Mouse (Mus musculus) midbrain, embryonic 11.5 days (tissue): ENCODE results near the gene Trp53tg5. TPM values are rescaled to one million over a fixed set of nuclear protein-coding genes. Genes with fewer than 3 reads are reported as not detected.
A peak's percentile ranks its signal among the peaks of the same experiment; 100 is the strongest.

Experiments used
- ATAC-seq: fragments of 200-750 bp; cut with Nextera tagmentation; 2 replicates; pipeline ENCODE4 v1.8.0; 2017; ENCODE audit warnings: moderate TSS enrichment, moderate library complexity; ENCODE audit not compliant: low FRiP score
- DNase-seq: peaks from one replicate; pipeline ENCODE4 v3.0.0; 2015; ENCODE audit warnings: low spot score; ENCODE audit errors: missing footprints
- H3K27ac ChIP-seq: fragments of 300-500 bp; sonication (generic); 2 replicates; pipeline ENCODE4 v1.5.1; 2014; ENCODE audit warnings: low read depth, low read length
- H3K27me3 ChIP-seq: fragments of 300-500 bp; sonication (generic); 2 replicates; pipeline ENCODE4 v1.6.1; 2014; ENCODE audit warnings: mild to moderate bottlenecking, low read length, moderate library complexity, mixed read lengths; ENCODE audit not compliant: control insufficient read depth, insufficient read depth
- H3K36me3 ChIP-seq: fragments of 300-500 bp; sonication (generic); 2 replicates; pipeline ENCODE4 v1.6.1; 2014; ENCODE audit warnings: mild to moderate bottlenecking, low read length, moderate library complexity, mixed read lengths; ENCODE audit not compliant: control insufficient read depth, insufficient read depth
- H3K4me1 ChIP-seq: fragments of 300-500 bp; sonication (generic); 2 replicates; pipeline ENCODE4 v1.6.1; 2014; ENCODE audit warnings: low read length; ENCODE audit not compliant: control insufficient read depth, insufficient read depth
- H3K4me2 ChIP-seq: fragments of 300-500 bp; sonication (generic); 2 replicates; pipeline ENCODE4 v1.6.1; 2014; ENCODE audit warnings: mild to moderate bottlenecking, moderate library complexity
- H3K4me3 ChIP-seq: fragments of 300-500 bp; sonication (generic); 2 replicates; pipeline ENCODE4 v1.5.1; 2014; ENCODE audit warnings: low read depth, low read length
- H3K9ac ChIP-seq: fragments of 300-500 bp; sonication (generic); 2 replicates; pipeline ENCODE4 v1.6.1; 2014; ENCODE audit warnings: low read length
- H3K9me3 ChIP-seq: fragments of 300-500 bp; sonication (generic); 2 replicates; pipeline ENCODE4 v1.6.1; 2016; ENCODE audit warnings: low read length; ENCODE audit not compliant: control insufficient read depth
- WGBS: fragments of 180-500 bp; shearing (Covaris S2); extraction: QIAGEN DNeasy Blood & Tissue Kit; methylation state at CpG from one replicate; pipeline ENCODE4 v1.1.7; 2014; 5-methylcytosine and 5-hydroxymethylcytosine counted together
- polyA plus RNA-seq: library from polyadenylated mRNA; unstranded; fragments of >200 nt; fragmentation: Nextera tagmentation; extraction: Ambion mirVana; gene quantifications from 2 replicates; pipeline ENCODE4 v1.2.1, GENCODE M21; 2014

Gene Trp53tg5
- polyA plus RNA-seq, 1 experiment from 2014 or later: not detected

DNA sequence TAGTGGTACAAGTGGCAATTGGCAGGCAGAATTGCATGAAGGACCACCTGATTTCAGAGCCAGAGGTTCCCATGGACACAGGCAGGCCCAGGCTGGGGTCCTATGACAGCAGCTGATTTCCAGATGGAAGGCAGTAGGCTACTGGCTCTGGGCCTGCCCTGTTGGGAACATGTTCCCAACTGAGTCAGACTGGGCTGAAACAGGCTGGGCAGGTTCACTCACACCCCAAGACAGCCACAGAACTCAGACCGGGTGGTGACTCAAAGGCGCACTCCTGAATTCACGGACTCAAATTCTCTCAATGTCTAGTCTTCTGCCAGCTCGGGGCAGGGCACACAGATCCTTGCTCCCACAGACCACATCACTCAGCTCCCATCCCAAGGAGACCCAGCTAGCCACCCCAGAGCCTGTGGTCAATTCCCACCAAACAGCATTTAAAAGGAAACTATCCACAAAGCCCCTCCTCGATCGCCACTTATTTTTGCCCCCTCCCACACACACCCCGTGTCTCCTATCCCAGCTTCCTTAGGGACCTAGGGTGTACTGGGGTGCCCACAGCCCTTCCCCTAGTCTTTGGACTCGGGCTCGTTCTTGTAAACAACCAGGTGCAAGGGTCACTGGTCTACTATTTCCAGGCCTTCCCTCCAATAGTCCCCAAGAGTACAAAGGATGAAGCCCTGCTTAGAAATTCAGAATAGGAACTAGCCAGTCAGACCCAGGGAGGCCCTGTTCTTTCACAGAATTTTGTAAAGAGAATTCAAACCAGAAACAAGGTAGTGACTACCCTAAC, 41.7 kb downstream of the Trp53tg5 start:
- H3K4me1 ChIP-seq: peaks cover 4% of the 10 kb centered on the region; the same call in 1 of the 2 replicates
- H3K4me2 ChIP-seq: no peak overlapping the region
- H3K36me3 ChIP-seq: no peaks in the 10 kb centered on the region
- no peak overlapping the region for H3K27ac ChIP-seq
- H3K9me3 ChIP-seq: no peaks in the 10 kb centered on the region
- H3K4me3 ChIP-seq: no peak overlapping the region
- no peak overlapping the region for H3K9ac ChIP-seq
- H3K27me3 ChIP-seq: no peaks in the 10 kb centered on the region
- ATAC-seq: no peak
- WGBS: 63% methylated on average over 9 of the region's 9 CpGs
- DNase-seq: peak; percentile 82

DNA sequence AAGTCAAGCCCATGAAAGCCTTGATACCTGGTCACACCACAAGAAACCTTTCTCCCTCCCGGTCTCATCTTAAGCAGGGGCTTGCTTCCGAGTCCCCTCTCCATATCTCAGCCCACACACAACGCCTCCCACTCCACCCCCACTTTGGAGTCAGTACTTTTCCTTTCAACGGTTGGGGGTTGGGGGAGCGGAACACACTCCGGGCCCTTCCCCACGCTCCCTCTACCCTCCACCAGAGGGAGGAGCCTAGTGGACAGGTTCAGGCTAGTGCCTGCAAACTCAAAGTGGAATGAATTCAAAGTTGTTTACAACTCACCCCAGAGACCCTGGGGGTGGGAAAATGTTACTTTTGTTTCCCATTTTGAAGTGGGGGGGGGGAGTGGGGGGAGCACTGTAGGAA, 42.8 kb downstream of the Trp53tg5 start:
- no peak overlapping the region for H3K27ac ChIP-seq
- no peak overlapping the region for H3K9ac ChIP-seq
- no peak overlapping the region for H3K4me3 ChIP-seq
- no peak overlapping the region; the same call in 1 of the 2 replicates for H3K4me2 ChIP-seq
- peak; percentile 85 for DNase-seq
- no peaks in the 10 kb centered on the region for H3K27me3 ChIP-seq
- no peaks in the 10 kb centered on the region for H3K36me3 ChIP-seq
- WGBS: 29% methylated on average over 7 of the region's 7 CpGs
- no peaks in the 10 kb centered on the region for H3K9me3 ChIP-seq
- no peak for ATAC-seq
- peaks cover 4% of the 10 kb centered on the region; the same call in 1 of the 2 replicates for H3K4me1 ChIP-seq

DNA sequence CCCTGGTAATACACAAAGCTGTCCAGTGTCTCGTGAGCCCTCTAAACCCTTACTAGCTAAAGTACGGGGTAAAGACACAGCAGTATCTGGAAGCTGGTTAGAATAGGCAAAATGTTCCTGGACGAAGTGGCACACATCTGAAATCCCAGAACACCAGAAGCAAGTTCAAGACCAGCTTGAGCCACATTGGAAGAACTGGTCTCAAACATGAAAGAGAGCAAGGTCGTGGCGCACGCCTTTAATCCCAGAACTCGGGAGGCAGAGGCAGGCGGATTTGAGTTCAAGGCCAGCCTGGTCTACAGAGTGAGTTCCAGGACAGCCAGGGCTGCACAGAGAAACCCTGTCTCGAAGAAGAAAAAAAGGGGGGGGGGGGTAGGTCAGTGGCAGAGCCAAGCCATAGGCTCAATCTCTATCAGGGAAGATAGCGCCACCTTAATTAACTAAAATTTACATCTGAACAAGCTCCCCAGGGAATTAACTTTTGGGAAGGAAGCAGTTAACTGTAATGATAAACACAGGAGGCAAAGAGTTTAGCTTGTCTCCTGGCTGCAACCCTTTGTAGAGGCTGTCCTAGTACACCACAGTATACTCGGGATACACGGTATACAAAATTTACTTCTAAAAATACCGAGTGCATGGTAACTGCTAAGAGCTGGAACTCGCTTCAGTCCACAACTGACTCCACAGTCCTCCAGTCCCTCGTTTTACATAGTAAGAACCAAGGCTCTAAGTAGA, 43.5 kb downstream of the Trp53tg5 start:
- peak; percentile 80 for DNase-seq
- no peak overlapping the region for H3K9ac ChIP-seq
- H3K4me3 ChIP-seq: no peak overlapping the region
- no peak overlapping the region for H3K4me2 ChIP-seq
- no peaks in the 10 kb centered on the region for H3K9me3 ChIP-seq
- peaks cover 4% of the 10 kb centered on the region; the same call in 1 of the 2 replicates for H3K4me1 ChIP-seq
- ATAC-seq: no peak
- WGBS: 49% methylated on average over 15 of the region's 15 CpGs
- no peak overlapping the region for H3K27ac ChIP-seq
- no peaks in the 10 kb centered on the region for H3K36me3 ChIP-seq
- H3K27me3 ChIP-seq: no peaks in the 10 kb centered on the region

DNA sequence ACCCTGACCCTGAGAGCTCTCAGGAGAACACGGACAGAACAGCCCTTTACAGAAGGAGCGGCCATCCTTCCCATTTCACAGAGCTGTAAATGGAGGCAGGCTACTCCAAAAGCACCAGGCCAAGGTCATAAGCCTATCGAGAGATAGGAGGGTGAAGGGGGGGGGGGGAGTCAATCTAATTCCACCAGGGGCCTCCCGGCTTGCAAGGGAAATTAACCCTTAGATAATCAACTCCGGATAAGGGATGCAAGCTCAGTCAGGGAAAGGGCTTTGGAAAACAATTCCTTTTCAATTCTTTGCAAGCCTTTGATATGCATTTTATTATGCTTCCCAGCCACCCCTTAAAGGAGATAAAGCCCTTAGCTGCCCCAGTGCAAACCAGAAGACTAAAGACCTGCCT, 45.1 kb downstream of the Trp53tg5 start:
- no peaks in the 10 kb centered on the region for H3K36me3 ChIP-seq
- H3K27ac ChIP-seq: no peak overlapping the region
- H3K27me3 ChIP-seq: no peaks in the 10 kb centered on the region
- no peaks in the 10 kb centered on the region for H3K9me3 ChIP-seq
- H3K4me2 ChIP-seq: no peak overlapping the region
- no peak overlapping the region for H3K4me3 ChIP-seq
- H3K9ac ChIP-seq: no peak overlapping the region
- DNase-seq: no peak
- ATAC-seq: no peak
- peaks cover 4% of the 10 kb centered on the region; the same call in 1 of the 2 replicates for H3K4me1 ChIP-seq
- WGBS: 40% methylated on average over 5 of the region's 5 CpGs

DNA sequence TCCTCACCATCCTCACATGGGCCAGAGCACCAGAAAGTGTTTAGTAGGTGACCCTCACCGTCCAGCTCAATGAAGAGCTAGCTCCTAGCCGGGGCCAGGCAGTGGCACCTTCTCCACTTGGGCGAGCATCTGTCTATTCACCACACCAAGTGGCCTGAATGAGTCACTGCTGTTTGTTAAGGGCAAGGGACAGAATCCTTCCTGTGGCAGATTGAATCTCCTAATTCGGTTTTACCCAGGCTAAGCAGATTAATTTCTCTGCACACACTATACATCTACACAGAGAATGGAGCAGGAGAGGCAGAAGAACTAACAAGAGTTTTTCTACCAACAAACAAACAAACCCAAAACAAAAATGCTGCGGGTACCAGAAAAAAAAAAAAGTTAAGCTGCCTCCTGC, 46.6 kb downstream of the Trp53tg5 start:
- no peak overlapping the region for H3K4me3 ChIP-seq
- ATAC-seq: no peak
- H3K27ac ChIP-seq: no peak overlapping the region
- H3K4me2 ChIP-seq: no peak overlapping the region
- DNase-seq: no peak
- H3K4me1 ChIP-seq: no peaks in the 10 kb centered on the region
- no peaks in the 10 kb centered on the region for H3K9me3 ChIP-seq
- 84% methylated on average over 5 of the region's 5 CpGs for WGBS
- H3K27me3 ChIP-seq: no peaks in the 10 kb centered on the region
- no peak overlapping the region for H3K9ac ChIP-seq
- H3K36me3 ChIP-seq: no peaks in the 10 kb centered on the region

DNA sequence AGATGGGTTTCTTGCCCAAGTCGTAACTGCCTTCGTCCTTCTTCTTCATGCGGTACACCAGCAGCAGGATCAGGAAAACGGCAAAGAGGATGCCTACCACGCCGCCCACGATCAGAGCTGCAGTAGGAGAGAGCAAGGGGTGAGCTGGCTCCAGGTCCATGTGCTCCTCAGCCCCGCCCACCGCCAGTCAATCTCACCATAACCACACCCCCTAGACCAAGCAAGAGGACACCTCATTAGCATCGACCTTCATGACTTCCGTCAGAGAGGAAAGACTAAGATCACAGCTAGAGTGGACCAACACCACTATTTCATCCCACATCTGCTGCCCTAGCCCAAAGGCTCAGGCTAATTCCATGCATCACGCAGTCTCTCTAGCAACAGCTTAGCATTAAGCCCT, 47.4 kb downstream of the Trp53tg5 start:
- H3K27ac ChIP-seq: no peak overlapping the region
- no peaks in the 10 kb centered on the region for H3K9me3 ChIP-seq
- no peaks in the 10 kb centered on the region for H3K4me1 ChIP-seq
- H3K9ac ChIP-seq: no peak overlapping the region
- H3K27me3 ChIP-seq: no peaks in the 10 kb centered on the region
- no peak overlapping the region for H3K4me3 ChIP-seq
- H3K4me2 ChIP-seq: no peak overlapping the region
- no peak for ATAC-seq
- WGBS: 35% methylated on average over 12 of the region's 12 CpGs
- peak; percentile 81 for DNase-seq
- no peaks in the 10 kb centered on the region for H3K36me3 ChIP-seq

DNA sequence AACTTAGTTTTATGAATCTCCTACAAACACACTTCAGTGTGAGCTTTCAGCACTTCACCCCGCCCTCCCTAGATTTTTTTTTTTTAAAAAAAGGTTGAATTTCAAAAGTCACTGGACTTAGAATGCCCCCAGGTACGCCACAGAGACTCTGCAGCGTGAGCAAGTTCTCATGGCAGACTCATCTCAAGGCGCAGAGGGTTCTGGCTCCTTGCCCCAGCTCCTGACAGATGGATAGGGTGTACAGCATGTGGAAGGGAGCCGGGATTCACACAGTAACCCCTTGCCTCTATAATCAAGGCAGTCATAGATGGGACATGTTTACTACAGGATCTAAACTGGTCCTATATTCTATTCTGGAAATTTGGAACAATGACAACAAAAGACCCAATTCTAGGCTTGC, 48.1 kb downstream of the Trp53tg5 start:
- Histone ChIP-seq H3K27me3 (no peaks in the 10 kb centered on the region), H3K4me1 (no peaks in the 10 kb centered on the region), H3K36me3 (no peaks in the 10 kb centered on the region), H3K4me3 (no peak overlapping the region), H3K27ac (no peak overlapping the region), H3K9me3 (no peaks in the 10 kb centered on the region), H3K9ac (no peak overlapping the region), H3K4me2 (no peak overlapping the region)
- ATAC-seq: no peak
- no peak for DNase-seq
- WGBS: 89% methylated on average over 5 of the region's 5 CpGs

DNA sequence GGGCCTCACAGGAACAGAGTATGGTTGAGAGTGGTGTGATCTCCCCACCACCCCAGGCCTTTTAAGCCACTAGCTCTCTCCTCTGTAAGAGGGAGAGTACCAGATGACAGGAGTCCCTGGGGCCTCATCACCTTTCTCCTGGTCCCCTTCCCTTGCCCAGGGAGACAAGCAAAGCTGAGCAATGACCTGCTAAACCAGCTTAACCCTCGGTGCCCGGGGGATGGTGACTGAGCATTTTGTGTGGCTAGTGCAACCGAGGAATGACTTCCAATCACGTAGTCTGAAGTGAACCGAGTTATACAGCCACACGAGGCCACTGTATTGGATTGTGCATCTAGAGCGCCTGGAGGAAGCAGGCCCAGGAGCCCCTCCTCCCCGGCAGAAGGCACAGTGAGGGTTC, 49.1 kb downstream of the Trp53tg5 start:
- no peak overlapping the region for H3K9ac ChIP-seq
- no peaks in the 10 kb centered on the region for H3K27me3 ChIP-seq
- peak; percentile 28 for DNase-seq
- no peak overlapping the region for H3K4me3 ChIP-seq
- H3K4me1 ChIP-seq: no peaks in the 10 kb centered on the region
- no peaks in the 10 kb centered on the region for H3K36me3 ChIP-seq
- H3K27ac ChIP-seq: no peak overlapping the region
- 90% methylated on average over 8 of the region's 8 CpGs for WGBS
- H3K4me2 ChIP-seq: no peak overlapping the region
- H3K9me3 ChIP-seq: no peaks in the 10 kb centered on the region
- no peak for ATAC-seq

DNA sequence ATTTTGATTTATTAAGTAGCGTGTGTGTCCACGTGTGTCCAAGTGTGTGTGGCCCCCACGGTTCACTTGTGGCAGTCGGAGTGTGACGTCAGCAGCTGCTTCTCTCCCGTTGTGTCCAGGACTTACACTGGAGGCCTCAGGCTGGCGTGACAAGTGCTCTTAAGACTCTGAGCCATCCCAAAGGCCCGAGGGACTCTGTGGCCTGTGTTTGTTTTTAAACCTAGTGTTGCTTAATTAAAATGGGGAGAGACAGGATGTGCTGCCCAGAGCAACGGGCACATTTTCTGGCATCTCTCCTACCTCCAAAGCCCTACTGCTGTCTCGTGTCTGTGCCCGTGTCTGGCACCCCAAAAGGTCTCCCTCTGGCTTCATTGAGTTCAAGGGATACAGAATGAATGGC, 50.1 kb downstream of the Trp53tg5 start:
- no peaks in the 10 kb centered on the region for H3K9me3 ChIP-seq
- no peaks in the 10 kb centered on the region for H3K4me1 ChIP-seq
- H3K27me3 ChIP-seq: no peaks in the 10 kb centered on the region
- no peak overlapping the region for H3K4me2 ChIP-seq
- H3K4me3 ChIP-seq: no peak overlapping the region
- H3K27ac ChIP-seq: no peak overlapping the region
- ATAC-seq (no peak), DNase-seq (peak; percentile 47)
- no peaks in the 10 kb centered on the region for H3K36me3 ChIP-seq
- no peak overlapping the region for H3K9ac ChIP-seq
- 88% methylated on average over 11 of the region's 11 CpGs for WGBS
